Mouse (Mus musculus): Measurements from ENCODE around the gene Mettl1.
"Not testable (repeated sequence)": the region's sequence is repeated elsewhere in the genome, so short reads cannot be mapped to it uniquely, and the experiment has no call there.

The Mettl1 gene

DNA sequence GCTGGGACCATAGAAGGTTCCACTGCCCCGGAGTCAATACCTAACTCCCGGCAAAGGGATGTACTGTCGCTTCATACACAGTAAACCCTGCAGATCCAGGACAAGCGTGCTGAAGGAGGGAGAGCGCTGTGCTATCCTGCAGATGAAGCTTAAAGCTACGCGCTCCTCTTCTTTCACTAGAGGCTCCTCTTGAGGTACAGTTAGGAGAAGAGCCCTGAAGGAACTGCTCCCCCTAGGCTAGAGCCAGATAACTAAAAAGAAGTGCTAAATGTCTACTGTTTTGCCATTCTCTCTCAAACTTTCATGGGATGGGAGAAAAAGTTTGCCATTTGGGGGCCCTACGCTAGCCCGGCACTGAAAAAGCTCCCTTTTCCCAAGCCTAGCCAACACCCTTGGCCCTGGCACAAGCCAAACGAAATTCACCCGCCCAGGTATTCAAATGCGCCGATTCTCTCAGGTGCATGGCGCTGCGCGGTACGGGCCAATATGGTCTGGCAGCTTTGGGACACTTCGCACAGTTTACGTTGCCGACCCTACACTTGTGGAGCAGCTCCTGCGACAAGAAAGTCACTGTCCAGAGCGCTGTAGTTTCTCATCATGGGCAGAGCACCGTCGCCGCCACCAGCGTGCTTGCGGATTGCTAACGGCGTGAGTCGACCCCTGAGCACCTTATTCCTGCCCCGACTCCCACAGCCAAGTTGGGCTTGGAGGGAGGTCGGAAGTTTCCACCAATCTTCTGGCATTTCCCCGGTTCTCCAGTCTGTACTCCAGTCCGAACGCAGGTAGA is 7.6 kb downstream of the Mettl1 start:
- no peak for DNase-seq

DNA sequence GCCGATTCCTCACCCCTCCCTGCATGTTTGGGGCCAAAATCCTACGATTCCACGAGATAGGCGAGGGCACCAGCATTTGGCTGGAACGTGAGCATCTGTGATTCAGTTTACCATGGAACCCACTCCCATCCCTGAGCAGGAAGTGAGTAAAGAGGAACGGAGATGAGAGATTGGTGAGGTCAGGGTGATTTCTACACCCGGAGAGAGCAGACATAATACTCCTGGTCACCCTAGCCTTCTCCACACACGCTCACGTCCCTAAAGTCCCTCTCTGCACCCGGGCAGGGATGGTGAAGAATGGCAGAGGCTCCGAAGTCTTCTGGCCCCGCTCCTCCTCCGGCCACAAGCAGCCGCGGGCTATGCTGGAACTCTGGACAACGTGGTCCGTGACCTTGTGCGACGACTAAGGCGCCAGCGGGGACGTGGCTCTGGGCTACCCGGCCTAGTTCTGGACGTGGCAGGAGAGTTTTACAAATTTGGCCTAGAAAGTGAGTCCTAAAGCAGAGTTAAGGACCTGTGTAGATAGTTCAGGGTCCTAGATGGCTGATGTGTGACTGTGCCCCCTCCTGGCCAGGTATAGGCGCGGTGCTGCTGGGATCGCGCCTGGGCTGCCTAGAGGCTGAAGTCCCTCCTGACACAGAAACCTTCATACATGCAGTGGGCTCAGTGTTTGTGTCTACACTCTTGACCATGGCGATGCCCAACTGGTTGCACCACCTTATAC is 8.3 kb downstream of the Mettl1 start:
- no peak for DNase-seq

DNA sequence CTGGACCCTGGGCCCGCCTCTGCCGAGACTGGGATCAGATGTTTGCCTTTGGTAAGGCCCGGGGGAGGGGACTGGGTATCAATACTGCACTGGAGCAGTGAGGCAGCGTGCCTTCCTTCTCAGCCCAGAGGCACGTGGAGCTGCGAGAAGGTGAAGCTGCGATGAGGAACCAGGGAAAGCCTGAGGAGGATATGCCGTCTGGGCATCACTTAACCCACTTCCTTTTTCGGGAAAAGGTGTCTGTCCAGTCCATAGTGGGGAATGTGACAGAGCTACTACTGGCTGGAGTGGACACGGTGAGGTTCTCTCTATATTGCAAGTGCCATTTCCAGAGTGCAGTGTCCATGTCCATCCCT is 8.9 kb downstream of the Mettl1 start:
- DNase-seq: no peak

DNA sequence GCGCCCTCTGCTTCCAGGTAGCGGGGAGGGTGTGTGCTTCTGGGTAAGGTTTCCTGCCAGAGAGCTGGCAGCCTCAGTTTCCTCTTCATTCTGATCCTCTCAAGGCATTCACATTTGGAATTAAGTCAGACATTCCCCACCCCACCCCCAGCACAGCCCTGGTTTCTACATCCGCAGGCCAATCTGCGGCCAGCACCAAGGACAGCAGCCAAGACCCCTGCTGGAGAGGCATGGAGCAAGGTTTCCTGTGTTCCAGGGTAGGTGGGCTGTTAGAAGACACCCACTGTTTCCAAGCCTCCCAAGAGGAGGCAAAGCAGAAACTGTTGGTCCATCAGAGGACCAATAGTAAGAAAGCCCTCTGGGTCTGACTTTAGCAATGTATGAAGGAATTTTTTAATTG is 13.4 kb downstream of the Mettl1 start:
- no peak for DNase-seq

DNA sequence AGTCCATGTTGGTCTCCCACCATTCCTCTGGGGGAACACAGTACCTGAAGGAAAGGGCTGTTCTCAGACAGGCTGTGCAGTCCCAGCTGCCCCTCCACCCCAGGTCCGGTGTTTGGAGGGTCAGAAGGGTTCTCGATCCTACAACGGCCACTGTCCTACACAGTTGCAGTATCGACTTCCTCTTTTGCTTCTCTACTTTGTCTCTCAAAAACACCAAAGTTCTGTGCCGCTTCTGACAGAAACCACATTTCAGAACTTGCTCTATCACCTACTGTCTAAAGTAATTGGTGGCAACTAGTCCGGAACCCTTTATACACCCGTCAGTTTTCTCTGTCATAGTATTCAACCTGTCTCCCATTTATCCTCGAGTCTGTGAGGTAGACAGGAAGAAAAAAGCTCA is 14.2 kb downstream of the Mettl1 start:
- no peak for DNase-seq

DNA sequence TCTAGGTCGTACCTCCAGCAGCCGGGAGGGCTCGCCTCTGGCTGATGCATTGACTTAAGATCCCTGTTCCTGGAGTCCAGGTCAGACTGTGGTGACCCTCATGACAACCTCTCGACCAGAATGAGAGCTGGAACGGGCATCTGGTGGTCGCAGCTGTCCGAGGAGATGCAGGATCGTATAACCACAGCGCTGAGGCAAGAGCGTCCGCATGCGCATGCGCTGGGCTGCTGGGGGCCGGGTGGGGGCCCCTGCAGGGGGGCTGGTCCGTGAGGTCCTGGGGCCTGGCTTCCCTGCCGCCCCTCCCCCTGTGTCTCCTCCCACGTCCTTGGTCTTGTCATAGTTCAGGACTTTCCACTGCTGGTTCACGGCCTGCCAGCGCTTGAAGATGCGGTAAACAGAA is 15.3 kb downstream of the Mettl1 start:
- DNase-seq: no peak

DNA sequence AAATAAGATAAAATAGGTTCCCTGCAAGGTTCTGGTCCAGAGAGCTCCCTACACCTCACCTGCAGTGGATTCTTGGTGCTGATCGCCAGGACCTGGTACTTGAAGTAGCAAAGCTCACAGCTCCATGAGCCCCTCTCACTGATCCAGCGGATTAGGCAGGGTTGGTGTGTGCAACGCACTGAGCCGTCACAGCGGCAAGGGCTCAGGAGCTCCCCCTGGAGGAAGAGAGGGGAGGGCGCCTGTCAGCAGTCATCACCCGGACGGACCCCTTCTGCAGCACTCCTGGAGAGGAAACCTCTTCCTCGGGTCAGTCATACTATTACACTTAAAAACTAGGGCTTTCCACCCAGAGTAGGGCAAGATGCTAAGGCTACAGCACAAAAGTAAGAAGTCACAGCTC is 16.9 kb downstream of the Mettl1 start:
- DNase-seq: peak; percentile 76 to 86

DNA sequence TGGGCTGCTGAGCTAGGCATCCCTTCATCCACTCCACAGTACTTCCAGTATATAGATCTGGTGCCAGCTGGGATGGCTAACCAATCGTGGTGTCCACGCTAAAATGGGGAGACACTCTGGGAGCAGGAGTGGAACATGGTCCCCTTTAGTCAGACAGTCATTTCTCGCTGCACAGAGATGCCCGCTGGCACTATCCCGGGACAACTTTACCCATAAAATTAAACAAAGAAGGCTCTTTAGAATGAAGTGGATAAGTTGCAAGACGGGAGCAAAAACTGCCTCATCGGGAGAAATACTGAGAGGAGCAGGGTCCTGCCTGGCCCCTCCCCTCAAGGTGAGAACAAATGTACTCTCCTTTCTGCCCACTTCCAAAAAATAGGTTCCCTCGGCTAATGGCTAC is 17.5 kb downstream of the Mettl1 start:
- DNase-seq: peak in 1 of 2 experiments; percentile 5

DNA sequence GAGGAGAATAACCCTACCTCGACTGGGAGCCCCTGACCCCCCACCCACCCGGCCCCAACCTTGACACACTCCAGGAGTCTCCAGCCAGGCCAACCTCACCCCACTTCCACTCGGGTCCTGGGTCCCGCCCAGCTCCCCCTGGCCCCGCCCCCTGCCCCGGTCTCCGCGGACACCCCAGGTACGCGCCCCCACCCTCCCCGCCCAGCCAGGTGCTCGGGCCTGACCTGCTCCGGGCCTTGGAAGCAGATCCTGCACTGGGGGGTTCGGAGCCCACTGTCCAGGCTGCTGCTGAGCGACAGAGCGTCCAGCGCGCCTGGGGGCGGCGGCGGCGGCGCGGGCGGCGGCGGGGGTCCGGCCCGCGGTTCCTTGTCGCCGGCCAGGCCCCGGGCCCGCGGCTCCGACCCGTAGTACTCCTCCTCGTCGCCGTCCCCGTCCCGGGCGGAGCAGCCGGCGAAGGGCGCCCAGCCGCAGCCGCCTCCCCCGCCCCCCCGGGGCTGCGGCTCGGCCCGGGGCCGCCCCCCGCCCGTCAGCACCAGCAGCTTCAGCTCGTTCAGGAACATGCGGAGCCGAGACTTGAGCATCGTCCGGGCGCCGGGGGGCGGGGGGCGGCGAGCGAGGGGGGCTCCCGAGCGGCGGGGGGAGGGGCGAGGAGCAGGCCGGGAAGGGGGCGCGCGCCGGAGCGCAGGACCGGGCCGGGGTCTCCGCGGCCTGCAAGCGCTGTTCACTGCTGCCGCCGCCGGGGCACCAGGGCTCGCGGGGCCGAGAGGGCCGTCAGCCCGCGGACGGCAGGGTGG is 18.2 kb downstream of the Mettl1 start:
- no peak for DNase-seq

DNA sequence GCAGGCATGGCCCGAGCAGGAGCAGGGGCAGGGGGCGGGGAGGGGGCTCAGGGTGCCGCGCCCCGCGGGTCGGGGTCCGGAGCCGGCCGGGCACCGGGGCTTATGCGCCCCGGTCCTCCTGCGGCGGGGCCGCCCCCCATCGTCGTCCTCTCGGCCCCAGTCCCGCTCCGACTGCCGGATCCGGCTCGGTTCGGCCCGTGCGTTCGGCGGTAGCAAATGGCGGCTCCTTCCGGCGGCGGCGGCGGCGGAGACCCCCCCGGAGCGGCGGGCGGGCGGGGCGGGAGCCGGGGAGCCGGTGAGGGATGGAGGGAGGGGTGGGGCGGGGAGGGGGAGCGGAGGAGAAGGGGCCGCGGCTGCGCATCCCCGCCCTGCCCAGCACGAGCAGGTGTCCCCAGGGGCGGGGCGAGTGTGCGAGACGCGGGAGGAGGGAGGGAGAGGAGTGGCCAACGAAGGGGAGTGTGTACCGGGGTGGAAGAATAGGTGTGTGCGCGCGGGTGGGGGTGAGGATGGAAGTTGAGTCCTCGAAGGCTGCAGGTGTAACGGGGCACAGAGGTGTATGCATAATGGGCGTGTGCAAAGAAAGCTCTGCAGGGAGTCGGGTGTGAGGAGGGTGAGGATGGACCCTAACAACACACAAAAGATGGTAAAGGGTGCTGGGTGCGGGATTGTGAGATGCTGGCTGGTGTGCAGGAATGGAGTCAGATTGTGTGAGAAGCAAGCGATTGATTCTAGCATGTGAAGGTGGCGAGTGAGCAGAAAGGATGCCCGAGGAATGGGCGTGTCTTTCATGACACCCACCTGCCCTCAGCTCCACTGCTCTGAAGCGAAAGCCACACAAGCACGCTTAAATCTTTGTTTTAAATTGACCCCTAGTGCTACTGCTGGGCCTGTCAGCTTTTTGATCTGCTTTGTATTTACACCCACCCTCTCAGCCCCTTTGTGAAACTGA is 19.0 kb downstream of the Mettl1 start, which contains the start of gene March9:
March9 (minus strand) TSS at position 217 of the 949 bp plus-strand sequence.
- DNase-seq: peak; percentile 75 to 85

DNA sequence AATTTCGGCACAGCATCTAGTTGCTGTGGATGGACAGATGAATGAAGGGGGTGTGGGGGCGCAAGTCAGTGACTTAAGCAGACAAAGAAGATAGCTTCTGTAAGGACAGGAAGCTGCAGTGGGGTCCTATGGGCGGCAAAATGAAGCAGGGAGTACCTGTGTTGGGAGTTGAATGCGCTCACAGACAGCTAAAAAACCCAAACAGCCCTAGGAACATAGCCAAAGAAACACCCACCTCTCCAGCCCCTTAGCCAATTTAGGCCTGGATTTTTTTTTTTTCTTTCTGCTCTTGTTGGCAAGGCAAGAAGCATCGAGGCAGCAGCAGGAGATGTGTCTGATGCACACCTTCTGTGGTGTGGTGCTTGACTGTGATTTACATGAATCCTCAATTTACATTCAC is 19.9 kb downstream of the Mettl1 start:
- DNase-seq: no peak

DNA sequence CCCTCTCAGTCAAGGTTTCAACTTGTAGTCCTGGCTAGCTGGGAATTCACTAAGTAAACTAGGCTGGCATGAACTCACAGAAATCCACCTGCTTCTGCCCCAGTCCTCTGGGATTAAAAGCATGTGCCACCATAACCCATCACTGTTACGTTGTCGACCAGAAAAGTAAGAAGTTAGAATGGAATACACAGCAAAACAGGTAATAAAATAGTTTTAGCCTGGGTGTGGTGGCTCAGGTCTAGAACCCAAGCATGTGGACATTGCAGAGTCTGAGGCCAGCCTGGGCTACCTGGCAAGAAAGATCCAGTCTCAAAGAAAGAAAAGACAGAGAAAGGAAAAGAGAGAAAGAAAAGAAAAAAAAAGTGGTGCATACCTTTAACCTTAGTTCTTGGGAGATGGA is 20.3 kb downstream of the Mettl1 start:
- no peak for DNase-seq

DNA sequence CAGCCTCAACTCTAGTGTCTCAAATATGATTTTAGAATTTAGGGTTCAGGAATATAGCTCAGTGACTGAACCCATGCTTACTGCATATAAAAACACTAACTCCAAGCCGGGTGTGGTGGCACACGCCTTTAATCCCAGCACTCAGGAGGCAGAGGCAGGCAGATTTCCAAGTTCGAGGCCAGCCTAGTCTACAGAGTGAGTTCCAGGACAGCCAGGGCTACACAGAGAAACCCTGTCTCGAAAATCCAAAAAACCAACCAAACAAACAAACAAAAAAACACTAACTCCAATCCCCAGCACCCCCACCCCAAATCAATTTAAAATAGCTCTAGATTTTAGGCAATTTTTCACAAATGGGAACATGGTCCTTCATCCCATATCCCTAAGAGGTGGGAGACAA is 20.9 kb downstream of the Mettl1 start:
- not testable (repeated sequence) for DNase-seq

DNA sequence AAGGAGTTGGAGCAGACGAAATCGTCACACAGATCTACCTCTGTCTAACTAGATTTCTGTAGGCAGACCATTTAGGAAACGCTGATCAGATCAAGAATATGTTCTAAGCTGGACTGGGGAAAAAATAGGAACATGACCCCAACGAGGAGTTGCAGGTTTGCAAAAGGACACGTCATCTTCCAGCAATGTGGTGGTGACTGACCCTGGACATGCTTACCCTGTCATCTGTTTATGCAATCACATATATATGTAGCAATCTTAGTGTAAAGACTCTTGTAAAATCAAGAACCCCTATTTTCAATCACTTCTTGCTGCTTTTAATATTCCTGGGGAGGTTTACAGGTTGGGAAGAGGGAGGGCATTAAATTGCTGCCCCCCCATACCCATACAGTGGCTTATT is 21.3 kb downstream of the Mettl1 start:
- no peak for DNase-seq

DNA sequence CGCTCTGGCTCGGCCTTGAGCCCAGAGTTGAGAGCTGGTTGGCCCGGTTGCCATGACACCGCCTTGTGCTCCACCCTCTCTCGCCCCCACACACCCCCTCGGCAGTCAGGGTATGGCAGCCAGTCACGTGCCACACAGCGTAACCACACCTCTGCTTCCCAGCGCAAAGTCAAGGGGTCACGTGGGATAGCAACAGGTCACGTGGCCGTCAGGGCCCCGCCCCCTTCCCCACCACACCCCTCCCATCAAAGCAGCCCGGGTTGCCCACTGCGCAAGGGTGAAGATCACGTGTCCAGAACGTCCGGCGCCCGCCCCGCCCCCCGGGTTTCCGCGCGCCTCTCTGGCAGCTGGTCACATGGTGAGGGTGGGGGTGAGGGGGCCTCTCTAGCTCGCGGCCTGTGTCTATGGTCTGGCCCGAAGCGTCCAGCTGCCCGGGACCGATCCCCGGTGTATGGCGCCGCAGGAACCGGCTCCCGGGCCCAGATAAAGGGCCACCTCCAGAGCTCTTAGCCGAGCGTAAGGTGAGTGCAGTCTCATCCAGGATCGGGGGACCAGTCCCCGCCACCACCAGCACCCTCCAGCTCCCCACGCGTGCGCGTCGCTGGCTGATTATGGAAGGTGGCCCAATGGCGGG is 22.1 kb downstream of the Mettl1 start, which contains the start of gene Cdk4:
Cdk4 (plus strand) TSS at position 296 of the 634 bp plus-strand sequence.
- DNase-seq: peak; percentile 99

DNA sequence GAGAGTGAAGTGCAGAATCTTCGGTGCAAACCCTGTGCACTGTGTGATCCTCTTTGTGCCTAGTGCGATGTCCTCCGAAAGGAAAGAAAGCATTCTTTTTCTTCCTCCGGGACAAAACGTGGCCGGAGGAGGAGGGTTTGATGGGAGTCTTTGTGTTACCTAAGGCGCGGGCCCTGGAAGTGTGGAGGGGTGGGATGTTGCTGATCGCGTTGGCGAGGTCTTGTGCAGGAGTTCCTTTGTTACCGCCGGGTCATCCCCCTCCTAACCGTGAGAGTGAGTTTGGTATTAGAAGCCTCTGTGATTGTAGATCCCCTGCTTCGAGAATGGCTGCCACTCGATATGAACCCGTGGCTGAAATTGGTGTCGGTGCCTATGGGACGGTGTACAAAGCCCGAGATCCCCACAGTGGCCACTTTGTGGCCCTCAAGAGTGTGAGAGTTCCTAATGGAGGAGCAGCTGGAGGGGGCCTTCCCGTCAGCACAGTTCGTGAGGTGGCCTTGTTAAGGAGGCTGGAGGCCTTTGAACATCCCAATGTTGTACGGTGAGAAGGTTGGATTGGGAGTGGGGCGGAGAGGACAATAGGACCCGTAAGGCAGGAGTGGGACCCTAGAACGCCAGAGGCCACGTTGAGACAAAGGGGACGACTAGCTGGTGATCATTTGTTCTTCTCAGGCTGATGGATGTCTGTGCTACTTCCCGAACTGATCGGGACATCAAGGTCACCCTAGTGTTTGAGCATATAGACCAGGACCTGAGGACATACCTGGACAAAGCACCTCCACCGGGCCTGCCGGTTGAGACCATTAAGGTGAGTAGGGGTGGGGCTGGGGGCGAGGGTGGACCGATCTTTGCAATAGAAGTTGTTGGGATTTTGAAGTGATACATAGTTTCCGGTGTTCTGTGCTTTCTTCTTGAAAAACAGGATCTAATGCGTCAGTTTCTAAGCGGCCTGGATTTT is 23.0 kb downstream of the Mettl1 start:
- DNase-seq: no peak

DNA sequence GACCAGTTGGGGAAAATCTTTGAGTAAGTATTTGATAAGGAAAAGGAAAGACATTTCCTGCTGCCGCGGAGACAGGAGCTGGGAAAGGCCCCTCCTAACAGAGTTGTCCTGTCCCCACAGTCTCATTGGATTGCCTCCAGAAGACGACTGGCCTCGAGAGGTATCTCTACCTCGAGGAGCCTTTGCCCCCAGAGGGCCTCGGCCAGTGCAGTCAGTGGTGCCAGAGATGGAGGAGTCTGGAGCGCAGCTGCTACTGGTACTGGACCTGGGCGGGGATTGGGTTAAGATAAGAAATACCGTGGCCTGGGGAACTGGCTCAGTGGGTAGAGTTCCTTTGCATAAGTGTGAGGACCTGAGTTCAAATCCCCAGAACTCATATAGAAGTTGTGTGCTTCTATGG is 24.8 kb downstream of the Mettl1 start:
- DNase-seq: no peak

DNA sequence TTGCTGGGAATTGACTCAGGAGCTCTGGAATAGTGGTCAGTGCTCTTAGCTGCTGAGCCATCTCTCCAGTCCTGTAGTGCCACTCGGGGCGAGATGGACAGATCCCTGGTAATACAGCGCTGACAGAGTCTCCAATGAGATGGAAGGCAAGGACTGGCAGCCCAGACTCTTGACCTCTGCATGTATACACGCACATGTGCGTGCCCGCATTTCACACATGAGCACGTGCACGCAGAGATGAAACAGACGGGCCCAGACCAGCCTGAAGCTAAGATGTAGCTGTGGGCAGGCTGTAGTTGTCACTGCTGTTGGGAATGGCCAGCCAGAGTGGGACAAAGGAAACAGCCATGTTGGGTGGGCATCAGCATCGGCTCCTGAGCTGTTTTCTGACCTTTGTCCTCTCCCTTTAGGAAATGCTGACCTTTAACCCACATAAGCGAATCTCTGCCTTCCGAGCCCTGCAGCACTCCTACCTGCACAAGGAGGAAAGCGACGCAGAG is 25.4 kb downstream of the Mettl1 start:
- no peak for DNase-seq

DNA sequence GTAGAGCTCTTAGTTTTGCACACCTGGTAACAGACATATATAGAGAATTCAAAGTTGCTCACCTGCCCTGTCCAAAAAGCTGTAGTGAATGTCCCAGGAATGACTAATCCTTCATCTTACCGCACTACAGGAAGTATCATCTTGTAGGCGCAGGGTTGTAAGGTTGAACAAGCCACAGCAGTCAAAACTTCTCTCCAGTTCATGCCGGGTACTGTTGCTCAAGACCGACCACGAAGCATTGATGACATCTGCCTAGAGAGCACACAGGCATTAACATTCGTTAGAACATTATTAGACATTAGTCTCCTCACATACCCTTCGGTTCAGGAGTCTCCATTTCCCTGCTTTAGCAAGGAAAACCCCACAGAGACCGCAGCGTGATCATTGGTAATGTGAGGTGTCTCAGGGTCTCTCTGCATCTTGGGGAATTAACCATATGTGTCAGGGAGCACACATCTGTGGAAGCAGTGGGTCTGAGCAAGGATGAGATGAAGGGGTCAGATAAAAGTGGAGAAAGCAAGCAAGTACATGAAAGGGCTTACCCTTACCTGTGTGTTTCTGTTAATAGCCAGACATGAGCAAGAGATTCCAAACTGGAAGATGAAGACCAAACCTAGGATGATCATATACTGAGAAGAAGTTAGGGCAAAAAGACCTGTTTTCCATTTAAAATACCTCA is 27.3 kb downstream of the Mettl1 start:
- no peak for DNase-seq
